Comparison of ENCODE assay signal across 8 mouse cellular contexts in the genomic region with DNA sequence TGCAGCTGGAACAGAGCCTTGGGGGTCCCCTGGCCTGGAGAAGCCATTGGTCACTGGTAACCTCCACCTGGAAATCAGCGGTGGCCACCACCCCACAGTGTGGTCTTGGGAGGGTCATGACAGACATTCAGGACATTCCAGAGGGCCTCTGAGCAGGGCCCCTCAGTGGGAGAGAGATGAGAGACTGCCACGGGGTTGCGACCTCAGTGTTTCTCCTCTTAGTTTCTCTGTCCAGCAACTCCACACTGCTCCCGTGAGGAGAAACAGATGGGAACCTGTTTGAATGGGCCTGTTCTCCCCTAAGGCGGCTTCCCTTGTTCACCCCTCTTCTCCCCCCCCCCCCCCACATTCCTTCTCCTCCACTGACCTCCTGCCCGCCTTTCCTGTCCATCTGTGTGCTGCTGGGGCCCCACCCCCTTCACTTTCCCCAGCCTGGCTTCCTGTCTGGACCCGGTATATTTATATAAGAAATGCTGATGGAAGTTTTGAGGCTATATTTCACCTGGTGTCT. TPM values are rescaled to one million over a fixed set of nuclear protein-coding genes. Genes with fewer than 3 reads are reported as not detected.
A peak's percentile ranks its signal among the peaks of the same experiment; 100 is the strongest.
DNase-seq lines count a peak whose midpoint lies in the region; ATAC-seq lines count a peak whose summit lies in the region.

No protein-coding gene starts in this region.

- peak overlapping the region; percentile 30 for H3K27ac ChIP-seq in heart, embryonic 16.5 days (ENCODE audit: low read length)
- peak overlapping the region; percentile 88; the same call in 1 of the 2 replicates for H3K27ac ChIP-seq in stomach, embryonic 14.5 days (ENCODE audit: low read length)

- peak; percentile 31 for DNase-seq in 416B (ENCODE audit: low read depth)
- DNase-seq in cerebellum, adult 9-10 months = peak; percentile 80
- DNase-seq in kidney, postnatal 36 days = peak; percentile 58 to 68
- DNase-seq in thymus, postnatal 10 days (ENCODE audit: low spot score in 2 of 2) = no peak
- no peak for DNase-seq in right cerebral cortex, adult 18-20 months
- no peak for DNase-seq in right cerebral cortex, postnatal 14 days

- no peak overlapping the region for H3K9ac ChIP-seq in heart, embryonic 16.5 days (ENCODE audit: low read length)
- no peak overlapping the region for H3K9ac ChIP-seq in stomach, embryonic 14.5 days (replicated peaks; ENCODE audit: low read depth, low read length)

- no peak overlapping the region for H3K4me3 ChIP-seq in heart, embryonic 16.5 days (ENCODE audit: low read length)
- no peak overlapping the region for H3K4me3 ChIP-seq in stomach, embryonic 14.5 days (ENCODE audit: low read depth, low read length)

- 15% methylated on average over 6 of the region's 7 CpGs for WGBS in heart, embryonic 16.5 days
- 4% methylated on average over 7 of the region's 7 CpGs for WGBS in stomach, embryonic 14.5 days

- no peaks in the 10 kb centered on the region for H3K9me3 ChIP-seq in heart, embryonic 16.5 days (replicated peaks; ENCODE audit: control insufficient read depth, low read length)
- H3K9me3 ChIP-seq in stomach, embryonic 14.5 days (ENCODE audit: control insufficient read depth, low read depth, low read length) = no peaks in the 10 kb centered on the region

- peaks cover 3% of the 10 kb centered on the region; the same call in 1 of the 2 replicates for H3K36me3 ChIP-seq in heart, embryonic 16.5 days (ENCODE audit: control insufficient read depth, insufficient read depth)
- 0 out of 2 replicates have a peak, but pooled peaks cover 2% of the 10 kb centered on the region for H3K36me3 ChIP-seq in stomach, embryonic 14.5 days (ENCODE audit: control insufficient read depth, insufficient read depth, low read length)

- ATAC-seq in heart, embryonic 16.5 days (replicated peaks; ENCODE audit: extremely low read depth, insufficient read depth, low FRiP score) = peak; percentile 38; the same call in 1 of the 2 replicates
- ATAC-seq in stomach, embryonic 14.5 days (ENCODE audit: insufficient number of reproducible peaks, insufficient read depth, low FRiP score, low read depth) = peak; percentile 31; the same call in 1 of the 2 replicates

- no peak overlapping the region for H3K4me2 ChIP-seq in heart, embryonic 16.5 days (ENCODE audit: low read depth, low read length)
- no peak overlapping the region for H3K4me2 ChIP-seq in stomach, embryonic 14.5 days (replicated peaks; ENCODE audit: low read depth, low read length)

- peaks cover 23% of the 10 kb centered on the region for H3K4me1 ChIP-seq in heart, embryonic 16.5 days (ENCODE audit: control insufficient read depth, insufficient read depth, low read length)
- H3K4me1 ChIP-seq in stomach, embryonic 14.5 days (ENCODE audit: control insufficient read depth, insufficient read depth, low read length) = peaks cover 24% of the 10 kb centered on the region

- no peaks in the 10 kb centered on the region for H3K27me3 ChIP-seq in heart, embryonic 16.5 days (ENCODE audit: control insufficient read depth, insufficient read depth, low read length)
- H3K27me3 ChIP-seq in stomach, embryonic 14.5 days (ENCODE audit: control insufficient read depth, insufficient read depth, low read length) = no peaks in the 10 kb centered on the region

RNA-seq across cellular contexts. Expression of a gene that starts 14.6 kb away (rescaled TPM):
- polyA plus RNA-seq in heart, embryonic 16.5 days (2015; fragmentation: Nextera tagmentation; extraction: Ambion mirVana) = 1.6 and 2.3 TPM in 2 replicates
- 4.8 and 5.2 TPM in 2 replicates for polyA plus RNA-seq in stomach, embryonic 14.5 days (2014; fragmentation: Nextera tagmentation; extraction: Ambion mirVana)

Comparison
In these comparisons a context has a peak if more than half of its experiments do, and no peak if none do; other contexts are left out.
1. DNase-seq: peak in 416B (single experiment), cerebellum, adult 9-10 months (single experiment) and kidney, postnatal 36 days (2 of 2); none in thymus, postnatal 10 days (0 of 2), right cerebral cortex, adult 18-20 months (single experiment) and right cerebral cortex, postnatal 14 days (single experiment).